Mouse (Mus musculus) CH12.LX (cell line): ENCODE results near the gene Fkbp9. TPM values are rescaled to one million over a fixed set of nuclear protein-coding genes. Genes with fewer than 3 reads are reported as not detected.
"Not testable (repeated sequence)": the region's sequence is repeated elsewhere in the genome, so short reads cannot be mapped to it uniquely, and the experiment has no call there.

ENCODE experiments used
- DNase-seq: peaks from one replicate; pipeline ENCODE4 v3.0.0-alpha.2; 2013; ENCODE audit errors: extremely low read depth
- H3K27ac ChIP-seq: 2 replicates; pipeline ENCODE4 v1.5.1; 2012; ENCODE audit warnings: low read depth, mild to moderate bottlenecking, control low read depth, moderate library complexity; ENCODE audit not compliant: insufficient read depth
- H3K27me3 ChIP-seq: replicated peaks from 2 replicates; pipeline ENCODE3; 2012; ENCODE audit warnings: inconsistent platforms
- H3K36me3 ChIP-seq, 2 experiments: replicated peaks in 1 of 2; 2 replicates each; pipeline versions ENCODE3 to v1.6.1; 2012; ENCODE audit warnings: inconsistent platforms in 1 of 2, low read length in 1 of 2, mild to moderate bottlenecking in 1 of 2, mixed read lengths in 1 of 2, moderate library complexity in 1 of 2; ENCODE audit not compliant: control insufficient read depth in 1 of 2, insufficient read depth in 1 of 2
- H3K4me1 ChIP-seq, 2 experiments: 2 replicates each; pipeline ENCODE4 v1.6.1; 2012; ENCODE audit warnings: inconsistent platforms in 1 of 2, moderate library complexity in 1 of 2; ENCODE audit not compliant: insufficient read depth in 2 of 2, control insufficient read depth in 1 of 2
- H3K4me2 ChIP-seq: 2 replicates; pipeline ENCODE4 v1.6.1; 2012; ENCODE audit warnings: low read depth, mild to moderate bottlenecking, control low read depth; ENCODE audit not compliant: poor library complexity, insufficient read depth, severe bottlenecking
- H3K4me3 ChIP-seq, 3 experiments: fragments of 150-350 bp in 1 of 3; sonication (generic) in 1 of 3; replicated peaks in 1 of 3; 2 replicates each; pipeline versions ENCODE3 to v1.5.1; 2011 to 2012; ENCODE audit warnings: low read depth in 2 of 3, low read length in 2 of 3, mild to moderate bottlenecking in 2 of 3, moderate library complexity in 2 of 3, control low read depth in 1 of 3, improper control_type of control experiment in 1 of 3, inconsistent platforms in 1 of 3, mixed read lengths in 1 of 3; ENCODE audit not compliant: poor library complexity in 1 of 3
- H3K79me2 ChIP-seq: replicated peaks from 2 replicates; pipeline ENCODE4 v1.6.1; 2012; ENCODE audit warnings: mild to moderate bottlenecking, moderate library complexity; ENCODE audit not compliant: control insufficient read depth, poor library complexity, insufficient read depth, severe bottlenecking; ENCODE audit errors: extremely low read depth
- H3K9ac ChIP-seq: 2 replicates; pipeline ENCODE4 v1.6.1; 2012; ENCODE audit warnings: low read depth, mild to moderate bottlenecking, control low read depth, moderate library complexity; ENCODE audit not compliant: insufficient read depth
- H3K9me3 ChIP-seq: replicated peaks from 2 replicates; pipeline ENCODE3; 2012; ENCODE audit warnings: low read length, inconsistent platforms, mixed read lengths
- BHLHE40 ChIP-seq: IDR thresholded peaks from 2 replicates; pipeline ENCODE4 v1.6.1; 2011; ENCODE audit warnings: mild to moderate bottlenecking, low read depth, low read length, improper control_type of control experiment
- CTCF ChIP-seq, 2 experiments: IDR thresholded peaks in 1 of 2; conservative IDR thresholded peaks in 1 of 2; 2 replicates each; pipeline ENCODE4 v1.5.1; 2011 to 2012; ENCODE audit warnings: low read depth in 2 of 2, low read length in 2 of 2, improper control_type of control experiment in 1 of 2, inconsistent platforms in 1 of 2, mild to moderate bottlenecking in 1 of 2, moderate library complexity in 1 of 2
- ELF1 ChIP-seq: IDR thresholded peaks from 2 replicates; pipeline ENCODE4 v1.6.1; 2014; ENCODE audit warnings: low read depth, mild to moderate bottlenecking, inconsistent platforms, low read length, improper control_type of control experiment
- JUN ChIP-seq: IDR thresholded peaks from 2 replicates; pipeline ENCODE4 v1.6.1; 2011; ENCODE audit warnings: low read depth, mild to moderate bottlenecking, low read length, improper control_type of control experiment, moderate library complexity; ENCODE audit not compliant: insufficient read depth
- JUND ChIP-seq: conservative IDR thresholded peaks from 2 replicates; pipeline ENCODE4 v1.6.1; 2011; ENCODE audit warnings: low read depth, low read length, improper control_type of control experiment
- MAFK ChIP-seq: IDR thresholded peaks from 2 replicates; pipeline ENCODE4 v1.6.1; 2011; ENCODE audit warnings: low read length, improper control_type of control experiment; ENCODE audit not compliant: insufficient replicate concordance
- MAZ ChIP-seq: IDR thresholded peaks from 2 replicates; pipeline ENCODE4 v1.6.1; 2012; ENCODE audit warnings: low read depth, mild to moderate bottlenecking, inconsistent platforms, low read length, improper control_type of control experiment, moderate library complexity
- MYC ChIP-seq: IDR thresholded peaks from 2 replicates; pipeline ENCODE4 v1.6.1; 2011; ENCODE audit warnings: low read depth, mild to moderate bottlenecking, improper control_type of control experiment, low read length
- NELFE ChIP-seq: IDR thresholded peaks from 2 replicates; pipeline ENCODE4 v1.6.1; 2011; ENCODE audit warnings: low read depth, low read length, improper control_type of control experiment
- NRF1 ChIP-seq: IDR thresholded peaks from 2 replicates; pipeline ENCODE4 v1.6.1; 2014; ENCODE audit warnings: low read depth, mild to moderate bottlenecking, inconsistent platforms, low read length, improper control_type of control experiment, moderate library complexity
- PAX5 ChIP-seq: IDR thresholded peaks from 2 replicates; pipeline ENCODE4 v1.6.1; 2012; ENCODE audit warnings: low read length, inconsistent platforms, mixed read lengths
- POLR2A ChIP-seq: IDR thresholded peaks from 2 replicates; pipeline ENCODE4 v1.6.1; 2011; ENCODE audit warnings: low read depth, mild to moderate bottlenecking, improper control_type of control experiment, low read length
- POLR2AphosphoS2 ChIP-seq: IDR thresholded peaks from 2 replicates; pipeline ENCODE4 v1.6.1; 2011; ENCODE audit warnings: low read depth, low read length, improper control_type of control experiment
- RCOR1 ChIP-seq: conservative IDR thresholded peaks from 2 replicates; pipeline ENCODE4 v1.6.1; 2012; ENCODE audit warnings: low read depth, mild to moderate bottlenecking, inconsistent platforms, low read length, improper control_type of control experiment
- SIN3A ChIP-seq: IDR thresholded peaks from 2 replicates; pipeline ENCODE4 v1.6.1; 2012; ENCODE audit warnings: low read length, improper control_type of control experiment, inconsistent platforms
- SMC3 ChIP-seq: IDR thresholded peaks from 2 replicates; pipeline ENCODE4 v1.6.1; 2011; ENCODE audit warnings: low read depth, low read length, improper control_type of control experiment
- USF1 ChIP-seq: IDR thresholded peaks from 2 replicates; pipeline ENCODE4 v1.6.1; 2014; ENCODE audit warnings: low read depth, mild to moderate bottlenecking, inconsistent platforms, low read length, improper control_type of control experiment
- USF2 ChIP-seq: conservative IDR thresholded peaks from 2 replicates; pipeline ENCODE4 v1.6.1; 2011; ENCODE audit warnings: low read depth, low read length, improper control_type of control experiment
- ZNF384 ChIP-seq: IDR thresholded peaks from 2 replicates; pipeline ENCODE4 v1.6.1; 2012; ENCODE audit warnings: low read depth, low read length, improper control_type of control experiment, inconsistent platforms
- dilution Hi-C: fragments of 300-500 bp; cut with MboI; formaldehyde crosslinking; loops from 2 replicates; pipeline ENCODE4 v1.14.3; 2020; ENCODE audit warnings: low sequenced_read_pairs; ENCODE audit not compliant: extremely low pct_unique_long_range_greater_than_20kb, extremely low pct_ligation_motif_present
- in situ Hi-C: fragments of 300-500 bp; cut with MboI; formaldehyde crosslinking; loops from 3 replicates; pipeline ENCODE4 v1.14.3; 2019; ENCODE audit warnings: low sequenced_read_pairs, low pct_ligation_motif_present, low pct_unique_long_range_greater_than_20kb, mixed read lengths
- polyA plus RNA-seq: library from polyadenylated mRNA; unstranded; fragments of >175 nt; gene quantifications from 2 replicates; pipeline ENCODE4 v1.2.1, GENCODE M21; 2012; ENCODE audit warnings: low read depth; ENCODE audit not compliant: insufficient read length
- total RNA-seq, 2 experiments: library from RNA; depleted of rRNA; stranded (reverse); fragments of 300-350 nt in 1 of 2; fragments of >200 nt in 1 of 2; gene quantifications; 2 replicates each; pipeline ENCODE4 v1.2.3; 2012 to 2014

Gene Fkbp9
- total and polyA plus RNA-seq, 3 experiments, result 0.07 to 1.7 TPM; not detected in 1

DNA sequence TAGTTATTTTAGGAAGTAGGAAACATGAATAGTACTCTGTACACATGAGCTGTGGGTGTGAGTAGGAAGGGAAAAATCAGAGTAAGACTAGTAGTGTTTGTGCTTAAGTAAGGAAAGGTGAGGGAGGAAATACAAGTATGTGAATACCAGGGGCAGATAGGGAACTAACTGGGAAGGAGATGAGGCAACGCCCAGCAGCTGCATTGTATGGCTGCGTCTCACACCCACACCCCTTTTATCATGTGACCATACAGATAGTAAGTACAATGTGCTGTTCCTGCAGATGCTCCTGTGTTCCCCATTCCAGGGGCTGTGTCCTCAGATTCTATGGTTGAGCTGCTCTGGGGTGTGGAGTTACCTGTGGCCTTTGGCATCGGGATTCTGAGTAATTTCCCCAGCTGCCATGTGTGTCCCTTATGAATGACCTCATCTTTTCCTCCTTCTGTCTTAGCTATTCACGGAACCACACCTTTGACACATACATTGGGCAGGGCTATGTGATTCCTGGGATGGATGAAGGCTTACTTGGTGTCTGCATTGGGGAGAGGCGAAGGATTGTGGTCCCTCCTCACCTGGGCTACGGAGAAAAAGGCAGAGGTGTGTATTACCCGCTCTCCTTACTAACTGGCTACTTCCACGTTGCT is 28.5 kb downstream of the Fkbp9 start:
- no peak for DNase-seq
- Histone ChIP-seq H3K9me3 (no peaks in the 10 kb centered on the region), H3K4me1 (peaks cover 0 to 3% of the 10 kb centered on the region in 2 experiments; a peak in 1 of 4 replicates), H3K36me3 (no peaks in the 10 kb centered on the region), H3K9ac (no peak overlapping the region), H3K27ac (no peak overlapping the region), H3K4me3 (no peak overlapping the region), H3K27me3 (no peaks in the 10 kb centered on the region), H3K4me2 (no peak overlapping the region), H3K79me2 (no peaks in the 10 kb centered on the region)
- in situ Hi-C loops (no loop called here), dilution Hi-C loops (no loop called here)
- TF ChIP-seq NRF1 (no peak), CTCF (conservative IDR thresholded peaks at IDR 0.05 in 1 of 2, IDR thresholded peaks at IDR 0.05 in 1 of 2; ENCODE audit: low read depth in 2 of 2, low read length in 2 of 2) (no peak), JUND (no peak), NELFE (no peak), ELF1 (no peak), JUN (no peak), USF2 (no peak), PAX5 (no peak), ZNF384 (no peak)

DNA sequence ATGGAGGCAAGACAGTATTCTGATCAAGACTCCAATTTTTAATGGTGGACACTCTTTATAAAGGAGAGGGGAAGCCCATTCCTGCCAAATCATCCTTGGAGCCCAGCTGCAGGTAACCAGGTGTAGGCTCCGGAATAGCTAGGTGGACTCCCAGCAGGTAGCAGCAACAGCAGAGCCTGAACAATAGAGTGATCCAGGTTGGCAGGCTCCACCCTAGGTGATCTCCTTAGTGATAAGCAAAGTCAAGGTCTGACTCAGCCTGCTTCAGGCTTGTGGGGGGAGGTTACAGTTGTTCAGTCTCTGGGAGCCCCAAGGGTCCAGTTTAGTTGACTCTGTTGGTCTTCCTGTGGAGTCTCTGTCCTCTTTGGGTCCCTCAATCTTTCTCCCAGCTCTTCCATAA is 35.0 kb downstream of the Fkbp9 start:
- H3K36me3 ChIP-seq, H3K9me3 ChIP-seq, H3K4me3 ChIP-seq, DNase-seq, dilution Hi-C loops, H3K9ac ChIP-seq, H3K79me2 ChIP-seq, H3K4me1 ChIP-seq, H3K27ac ChIP-seq, in situ Hi-C loops, H3K27me3 ChIP-seq, H3K4me2 ChIP-seq: not testable (repeated sequence)

DNA sequence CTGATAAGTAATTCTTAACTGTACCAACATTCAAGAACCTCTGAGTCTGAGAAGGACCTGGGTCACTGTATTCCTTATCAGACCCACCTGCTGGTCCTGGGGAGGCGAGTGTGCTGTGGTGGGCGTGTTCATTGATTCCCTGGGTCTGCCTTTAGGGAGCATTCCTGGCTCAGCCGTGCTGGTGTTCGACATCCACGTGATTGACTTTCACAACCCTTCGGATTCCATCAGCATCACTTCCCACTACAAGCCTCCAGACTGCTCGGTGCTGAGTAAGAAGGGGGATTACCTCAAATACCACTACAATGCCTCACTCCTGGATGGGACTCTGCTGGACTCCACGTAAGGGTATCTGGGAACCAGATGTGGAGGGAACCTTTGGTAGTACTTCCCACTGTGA is 36.7 kb downstream of the Fkbp9 start:
- no peaks in the 10 kb centered on the region; a peak in 1 of 4 replicates for H3K4me1 ChIP-seq
- dilution Hi-C loops, result no loop called here
- no peaks in the 10 kb centered on the region for H3K79me2 ChIP-seq
- TF ChIP-seq NRF1 (no peak), NELFE (no peak), SIN3A (no peak), POLR2A (no peak), MAZ (no peak), MAFK (no peak), POLR2AphosphoS2 (no peak), USF1 (no peak), SMC3 (no peak), BHLHE40 (no peak), MYC (no peak), RCOR1 (no peak), PAX5 (no peak)
- H3K4me2 ChIP-seq, result no peak overlapping the region
- in situ Hi-C loops, result no loop called here
- no peak for DNase-seq
- no peak overlapping the region for H3K27ac ChIP-seq
- no peaks in the 10 kb centered on the region for H3K27me3 ChIP-seq
- no peak overlapping the region for H3K4me3 ChIP-seq
- no peaks in the 10 kb centered on the region for H3K9me3 ChIP-seq
- H3K9ac ChIP-seq, result no peak overlapping the region
- no peaks in the 10 kb centered on the region for H3K36me3 ChIP-seq
